Mouse (Mus musculus) left cerebral cortex, adult 9 months (tissue): Measurements from ENCODE around the gene Insig2.

Source experiments
- DNase-seq, 2 experiments: peaks; one replicate each; pipeline ENCODE4 v3.0.0; 2022; ENCODE audit warnings: low spot score in 2 of 2

The Insig2 gene

GRCm38 (mm10) chr1:121326591-121327343, 5.6 kb downstream of the Insig2 start:
- no peak for DNase-seq

- no peak for DNase-seq
Observed at GRCm38 (mm10) chr1:121323501-121323900, 8.9 kb downstream of the Insig2 start.

- DNase-seq: no peak
Observed at GRCm38 (mm10) chr1:121314766-121315428, 17.5 kb downstream of the Insig2 start.

- DNase-seq: no peak
Observed at GRCm38 (mm10) chr1:121313181-121313580, 19.2 kb downstream of the Insig2 start.

GRCm38 (mm10) chr1:121312326-121312725, 20.1 kb downstream of the Insig2 start:
- no peak for DNase-seq

- no peak for DNase-seq
Observed at GRCm38 (mm10) chr1:121296717-121297255, 35.6 kb downstream of the Insig2 start.

- DNase-seq: no peak
Observed at GRCm38 (mm10) chr1:121293571-121293970, 38.8 kb downstream of the Insig2 start.

- DNase-seq: peak in 1 of 2 experiments; percentile 8
Observed at GRCm38 (mm10) chr1:121290841-121291240, 41.5 kb downstream of the Insig2 start.

GRCm38 (mm10) chr1:121290340-121290739, 42.0 kb downstream of the Insig2 start:
- peak in 1 of 2 experiments; percentile 57 for DNase-seq

GRCm38 (mm10) chr1:121284197-121284596, 48.2 kb downstream of the Insig2 start:
- no peak for DNase-seq

- DNase-seq: no peak
Observed at GRCm38 (mm10) chr1:121280501-121280900, 51.9 kb downstream of the Insig2 start.

- no peak for DNase-seq
Observed at GRCm38 (mm10) chr1:121278370-121278769, 54.0 kb downstream of the Insig2 start.

GRCm38 (mm10) chr1:121277466-121277865, 54.9 kb downstream of the Insig2 start:
- no peak for DNase-seq

- DNase-seq: no peak
Observed at GRCm38 (mm10) chr1:121275961-121276506, 56.4 kb downstream of the Insig2 start.

GRCm38 (mm10) chr1:121260171-121260741, 72.1 kb downstream of the Insig2 start:
- no peak for DNase-seq
